Mouse (Mus musculus) kidney, postnatal 0 days (tissue): ENCODE measurements around the gene Tppp3. TPM values are rescaled to one million over a fixed set of nuclear protein-coding genes. Genes with fewer than 3 reads are reported as not detected.

Source experiments
- ATAC-seq: fragments of 200-750 bp; cut with Nextera tagmentation; replicated peaks from 2 replicates; pipeline ENCODE4 v1.8.0; 2017; ENCODE audit warnings: low read depth, moderate number of reproducible peaks, moderate TSS enrichment, moderate library complexity; ENCODE audit not compliant: low FRiP score
- DNase-seq: peaks from one replicate; pipeline ENCODE4 v3.0.0-alpha.2; 2016; ENCODE audit warnings: low spot score
- H3K27ac ChIP-seq: fragments of 300-500 bp; sonication (generic); 2 replicates; pipeline ENCODE4 v1.5.1; 2014; ENCODE audit warnings: mild to moderate bottlenecking
- H3K27me3 ChIP-seq: fragments of 300-500 bp; sonication (generic); 2 replicates; pipeline ENCODE4 v1.6.1; 2014; ENCODE audit warnings: low read length, mixed read lengths; ENCODE audit not compliant: insufficient read depth
- H3K36me3 ChIP-seq: fragments of 300-500 bp; sonication (generic); 2 replicates; pipeline ENCODE4 v1.6.1; 2014; ENCODE audit warnings: low read length, mixed read lengths; ENCODE audit not compliant: insufficient read depth
- H3K4me1 ChIP-seq: fragments of 300-500 bp; sonication (generic); replicated peaks from 2 replicates; pipeline ENCODE4 v1.6.1; 2014; ENCODE audit warnings: antibody characterized with exemption, low read length, mixed read lengths; ENCODE audit not compliant: insufficient read depth
- H3K4me2 ChIP-seq: fragments of 300-500 bp; sonication (generic); 2 replicates; pipeline ENCODE4 v1.6.1; 2014; ENCODE audit warnings: mild to moderate bottlenecking, low read length, moderate library complexity, mixed read lengths
- H3K4me3 ChIP-seq: fragments of 300-500 bp; sonication (generic); replicated peaks from 2 replicates; pipeline ENCODE4 v1.5.1; 2014; ENCODE audit warnings: low read depth, low read length
- H3K9ac ChIP-seq: fragments of 300-500 bp; sonication (generic); 2 replicates; pipeline ENCODE4 v1.6.1; 2014; ENCODE audit warnings: low read depth, low read length
- H3K9me3 ChIP-seq: fragments of 300-500 bp; sonication (generic); replicated peaks from 2 replicates; pipeline ENCODE4 v1.6.1; 2016; ENCODE audit warnings: low read length, inconsistent platforms, mixed read lengths
- CTCF ChIP-seq: IDR thresholded peaks from 2 replicates; pipeline ENCODE4 v1.5.1; 2016; ENCODE audit warnings: antibody characterized with exemption, low read depth, mild to moderate bottlenecking, moderate library complexity
- WGBS: fragments of 180-500 bp; shearing (Covaris S2); extraction: QIAGEN DNeasy Blood & Tissue Kit; methylation state at CpG from one replicate; pipeline ENCODE4 v1.1.7; 2014; 5-methylcytosine and 5-hydroxymethylcytosine counted together
- polyA plus RNA-seq: library from polyadenylated mRNA; unstranded; fragments of >200 nt; fragmentation: Nextera tagmentation; extraction: Ambion mirVana; gene quantifications from 2 replicates; pipeline ENCODE4 v1.2.1, GENCODE M21; 2015

Gene Tppp3
- polyA plus RNA-seq, 1 experiment from 2014 or later = 15.6 TPM

GRCm38 (mm10) chr8:105441433-105441832, 29.9 kb downstream of the Tppp3 start:
- H3K4me1 ChIP-seq = no peaks in the 10 kb centered on the region
- H3K9ac ChIP-seq = no peak overlapping the region
- no peaks in the 10 kb centered on the region for H3K36me3 ChIP-seq
- peak; percentile 68 for TF ChIP-seq CTCF
- 9% methylated on average over 6 of the region's 6 CpGs for WGBS
- no peak overlapping the region for H3K27ac ChIP-seq
- no peaks in the 10 kb centered on the region for H3K27me3 ChIP-seq
- no peak for ATAC-seq
- no peaks in the 10 kb centered on the region for H3K9me3 ChIP-seq
- H3K4me2 ChIP-seq = no peak overlapping the region
- peak; percentile 65 for DNase-seq
- no peak overlapping the region for H3K4me3 ChIP-seq

GRCm38 (mm10) chr8:105438865-105439264, 32.5 kb downstream of the Tppp3 start:
- WGBS = 44% methylated on average over 5 of the region's 5 CpGs
- DNase-seq (no peak), ATAC-seq (no peak)
- no peak overlapping the region for H3K4me3 ChIP-seq
- H3K4me1 ChIP-seq = no peaks in the 10 kb centered on the region
- H3K36me3 ChIP-seq = no peaks in the 10 kb centered on the region
- no peak overlapping the region for H3K4me2 ChIP-seq
- H3K9me3 ChIP-seq = no peaks in the 10 kb centered on the region
- TF ChIP-seq CTCF = peak; percentile 56
- H3K27me3 ChIP-seq = no peaks in the 10 kb centered on the region
- H3K27ac ChIP-seq = no peak overlapping the region
- H3K9ac ChIP-seq = no peak overlapping the region

- ATAC-seq (no peak), DNase-seq (no peak)
- Histone ChIP-seq H3K27me3 (no peaks in the 10 kb centered on the region), H3K4me2 (no peak overlapping the region), H3K9ac (no peak overlapping the region), H3K4me1 (no peaks in the 10 kb centered on the region), H3K36me3 (no peaks in the 10 kb centered on the region), H3K4me3 (no peak overlapping the region), H3K9me3 (no peaks in the 10 kb centered on the region), H3K27ac (no peak overlapping the region)
- no peak for TF ChIP-seq CTCF
- WGBS = 70% methylated on average over 5 of the region's 5 CpGs
Observed at GRCm38 (mm10) chr8:105437078-105437748, 34.1 kb downstream of the Tppp3 start.

GRCm38 (mm10) chr8:105436218-105436617, 35.1 kb downstream of the Tppp3 start:
- Histone ChIP-seq H3K4me2 (no peak overlapping the region), H3K4me3 (no peak overlapping the region), H3K27ac (no peak overlapping the region), H3K9ac (no peak overlapping the region), H3K27me3 (no peaks in the 10 kb centered on the region), H3K36me3 (no peaks in the 10 kb centered on the region), H3K4me1 (no peaks in the 10 kb centered on the region), H3K9me3 (no peaks in the 10 kb centered on the region)
- DNase-seq = no peak
- no peak for ATAC-seq
- WGBS = 77% methylated on average over 5 of the region's 5 CpGs
- TF ChIP-seq CTCF = no peak

DNA sequence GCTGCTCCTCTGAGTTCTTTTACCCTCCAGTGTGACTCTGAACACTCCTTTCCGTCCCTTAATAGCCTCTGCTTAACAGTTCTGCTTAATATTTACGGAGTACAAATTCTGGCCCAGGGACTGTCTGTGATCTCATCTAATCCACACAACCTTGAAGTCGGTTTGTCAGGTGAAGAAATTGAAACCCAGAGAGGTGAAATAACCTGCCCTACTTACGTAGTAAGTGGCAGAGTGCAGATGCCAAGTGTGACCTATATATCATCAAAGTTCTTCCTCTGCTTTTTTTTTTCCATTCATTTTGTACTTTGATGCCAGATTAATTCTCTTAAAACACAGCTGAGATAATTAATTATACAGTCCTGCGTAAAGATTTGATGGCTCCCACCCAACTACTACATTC, 37.2 kb downstream of the Tppp3 start:
- no peaks in the 10 kb centered on the region for H3K4me1 ChIP-seq
- no peak overlapping the region for H3K4me2 ChIP-seq
- H3K4me3 ChIP-seq = no peak overlapping the region
- no peak overlapping the region for H3K27ac ChIP-seq
- 42% methylated on average over 5 of the region's 5 CpGs for WGBS
- no peak for DNase-seq
- ATAC-seq = no peak
- TF ChIP-seq CTCF = no peak
- no peaks in the 10 kb centered on the region for H3K36me3 ChIP-seq
- no peak overlapping the region for H3K9ac ChIP-seq
- H3K27me3 ChIP-seq = no peaks in the 10 kb centered on the region
- H3K9me3 ChIP-seq = no peaks in the 10 kb centered on the region

- H3K36me3 ChIP-seq = no peaks in the 10 kb centered on the region
- DNase-seq (no peak), ATAC-seq (no peak)
- TF ChIP-seq CTCF = no peak
- H3K27ac ChIP-seq = no peak overlapping the region
- H3K9me3 ChIP-seq = no peaks in the 10 kb centered on the region
- no peak overlapping the region for H3K4me3 ChIP-seq
- no peak overlapping the region for H3K9ac ChIP-seq
- WGBS = 47% methylated on average over 5 of the region's 5 CpGs
- no peak overlapping the region for H3K4me2 ChIP-seq
- no peaks in the 10 kb centered on the region for H3K27me3 ChIP-seq
- no peaks in the 10 kb centered on the region for H3K4me1 ChIP-seq
Observed at GRCm38 (mm10) chr8:105433511-105433910, 37.8 kb downstream of the Tppp3 start.

DNA sequence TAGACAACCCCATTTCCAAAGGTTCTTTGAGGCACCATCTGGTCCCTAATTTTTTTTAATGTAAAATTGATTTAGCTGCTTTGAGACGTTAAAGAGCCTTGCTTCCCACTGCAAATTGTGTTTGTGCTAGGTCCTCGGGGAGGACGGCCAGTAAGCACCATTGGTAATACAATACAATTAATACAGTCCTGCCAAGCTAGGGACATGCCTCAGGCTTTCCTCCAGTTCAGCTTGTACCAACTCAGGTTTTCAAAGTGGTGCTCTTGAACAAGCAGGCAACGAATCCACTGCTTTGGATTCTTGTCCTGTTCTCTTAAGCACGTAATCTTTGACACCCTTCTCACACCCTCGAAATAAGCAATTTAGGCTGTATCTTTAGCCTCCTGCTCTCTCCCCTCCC, 38.3 kb downstream of the Tppp3 start:
- no peak overlapping the region for H3K27ac ChIP-seq
- H3K27me3 ChIP-seq = no peaks in the 10 kb centered on the region
- H3K4me1 ChIP-seq = no peaks in the 10 kb centered on the region
- no peak overlapping the region for H3K4me2 ChIP-seq
- H3K9me3 ChIP-seq = no peaks in the 10 kb centered on the region
- ATAC-seq = no peak
- H3K9ac ChIP-seq = no peak overlapping the region
- no peaks in the 10 kb centered on the region for H3K36me3 ChIP-seq
- DNase-seq = no peak
- WGBS = 40% methylated on average over 6 of the region's 6 CpGs
- H3K4me3 ChIP-seq = no peak overlapping the region
- no peak for TF ChIP-seq CTCF
